Mouse (Mus musculus): Measurements from ENCODE around the gene Rbm26. TPM values are rescaled to one million over a fixed set of nuclear protein-coding genes. Genes with fewer than 3 reads are reported as not detected.

Gene Rbm26
- polyA plus RNA-seq, 1 experiment from 2014 or later = 40.6 TPM

DNA sequence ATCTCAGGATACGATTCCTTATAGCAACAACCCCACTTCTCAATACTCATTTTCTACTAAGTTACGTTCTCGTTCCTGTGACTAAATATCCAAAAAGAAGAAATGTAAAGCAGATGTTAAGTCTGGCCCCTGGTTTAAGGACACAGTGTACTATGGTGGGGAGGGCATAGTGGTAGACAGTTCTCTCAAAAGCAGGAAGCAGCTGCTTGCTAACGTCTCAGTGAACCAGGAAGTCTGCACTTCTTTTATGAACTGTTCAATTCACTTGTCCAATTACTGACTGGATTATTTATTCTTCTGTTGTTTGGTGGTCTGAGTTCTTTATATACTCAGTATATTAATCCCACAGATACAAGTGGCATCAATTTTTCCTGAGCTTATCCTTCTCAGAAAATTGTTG lies 12.3 kb downstream of the Rbm26 start:
- Histone ChIP-seq H3K4me1 (peaks cover 5% of the 10 kb centered on the region), H3K9ac (no peak overlapping the region), H3K36me3 (no peaks in the 10 kb centered on the region), H3K27ac (no peak overlapping the region), H3K4me3 (no peak overlapping the region), H3K4me2 (replicated peaks) (no peak overlapping the region), H3K27me3 (replicated peaks) (no peaks in the 10 kb centered on the region), H3K9me3 (no peaks in the 10 kb centered on the region)
- 63% methylated on average over 4 of the region's 4 CpGs for WGBS
- ATAC-seq (ENCODE audit: low FRiP score, low read depth) = no peak

DNA sequence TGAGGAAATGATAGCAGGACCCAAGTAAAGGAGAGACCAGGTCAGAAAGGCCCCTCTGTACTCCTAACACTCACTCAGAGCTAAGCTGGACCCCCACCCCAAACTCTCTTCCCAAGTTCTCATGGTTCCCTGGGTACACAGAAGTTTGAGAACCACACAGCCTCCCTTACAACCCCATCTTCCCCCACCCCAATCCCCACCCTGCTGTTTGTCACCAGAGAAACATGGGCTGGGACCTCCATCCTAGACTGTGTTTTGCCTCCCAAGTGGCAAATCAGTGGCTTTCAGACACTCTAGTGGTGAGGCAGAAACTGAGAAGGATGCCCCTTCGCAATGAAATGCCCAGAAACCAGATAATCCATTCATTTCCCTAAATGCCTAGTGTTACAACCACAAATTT lies 15.8 kb downstream of the Rbm26 start:
- no peak overlapping the region for H3K4me3 ChIP-seq
- no peak overlapping the region for H3K9ac ChIP-seq
- no peak overlapping the region for H3K27ac ChIP-seq
- WGBS = 96% methylated on average over 1 of the region's 1 CpGs
- no peaks in the 10 kb centered on the region for H3K27me3 ChIP-seq (replicated peaks)
- peaks cover 12% of the 10 kb centered on the region; the same call in 1 of the 2 replicates for H3K36me3 ChIP-seq
- no peak overlapping the region for H3K4me2 ChIP-seq (replicated peaks)
- H3K4me1 ChIP-seq = peaks cover 5% of the 10 kb centered on the region
- H3K9me3 ChIP-seq = no peaks in the 10 kb centered on the region
- no peak for ATAC-seq (ENCODE audit: low FRiP score, low read depth)

GRCm38 (mm10) chr14:105158526-105158925 lies 18.6 kb downstream of the Rbm26 start:
- H3K9ac ChIP-seq = no peak overlapping the region
- 8% methylated on average over 2 of the region's 2 CpGs for WGBS
- H3K4me3 ChIP-seq = no peak overlapping the region
- H3K27ac ChIP-seq = no peak overlapping the region
- peaks cover 15% of the 10 kb centered on the region; the same call in 1 of the 2 replicates for H3K36me3 ChIP-seq
- H3K4me1 ChIP-seq = peaks cover 5% of the 10 kb centered on the region
- H3K27me3 ChIP-seq (replicated peaks) = no peaks in the 10 kb centered on the region
- H3K4me2 ChIP-seq (replicated peaks) = no peak overlapping the region
- no peak for ATAC-seq (ENCODE audit: low FRiP score, low read depth)
- no peaks in the 10 kb centered on the region for H3K9me3 ChIP-seq

DNA sequence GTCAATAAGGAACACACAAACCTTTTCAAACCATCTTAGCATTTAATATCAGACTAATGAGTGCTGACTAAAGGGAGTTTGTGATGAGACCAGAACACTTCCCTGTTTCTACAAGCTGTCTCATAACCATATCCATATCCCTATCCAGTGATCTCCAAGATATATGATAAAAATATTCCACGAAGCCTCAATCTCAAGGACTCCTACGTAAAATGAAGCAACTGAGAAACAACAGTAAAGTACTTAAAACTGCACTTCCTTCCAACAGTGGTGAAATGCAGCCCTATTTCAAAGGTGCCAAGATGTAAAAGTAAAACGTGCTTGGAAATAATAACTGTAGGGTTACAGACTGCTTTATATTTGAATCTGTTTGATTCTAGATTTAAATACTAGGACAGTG lies 43.1 kb downstream of the Rbm26 start:
- 93% methylated on average over 3 of the region's 3 CpGs for WGBS
- Histone ChIP-seq H3K27me3 (replicated peaks) (no peaks in the 10 kb centered on the region), H3K36me3 (peaks cover 10% of the 10 kb centered on the region; the same call in 1 of the 2 replicates), H3K4me1 (no peaks in the 10 kb centered on the region), H3K9me3 (no peaks in the 10 kb centered on the region), H3K27ac (no peak overlapping the region), H3K4me2 (replicated peaks) (no peak overlapping the region), H3K9ac (no peak overlapping the region), H3K4me3 (no peak overlapping the region)
- ATAC-seq (ENCODE audit: low FRiP score, low read depth) = no peak

DNA sequence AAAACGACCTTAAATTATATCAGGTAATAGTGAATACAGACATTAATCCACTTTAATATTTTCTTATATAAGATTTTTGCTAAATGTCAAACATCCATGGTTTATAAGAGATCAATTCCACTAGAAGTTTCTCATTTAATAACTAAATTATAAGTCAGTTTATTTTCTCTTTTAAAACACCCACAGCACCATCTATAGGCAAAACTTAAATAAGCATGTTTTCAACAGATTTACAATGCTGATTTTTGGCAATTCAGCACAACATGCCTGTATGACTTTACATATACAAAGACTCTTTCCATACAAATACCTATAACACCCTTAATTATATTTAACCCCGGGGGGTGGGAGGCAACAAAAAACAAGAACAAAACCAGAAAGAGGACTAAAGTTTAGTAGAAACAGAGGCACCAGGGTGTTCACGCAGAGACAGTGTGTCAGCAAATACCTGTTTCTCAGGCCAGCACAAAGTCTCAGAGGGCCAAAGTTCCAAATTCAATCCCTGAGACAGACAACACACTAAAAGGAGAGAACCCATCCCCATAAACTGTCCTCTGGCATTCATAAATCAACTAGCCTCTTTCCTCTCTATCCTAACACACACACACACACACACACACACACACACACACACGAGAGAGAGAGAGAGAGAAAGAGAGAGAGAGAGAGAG lies 49.3 kb downstream of the Rbm26 start:
- no peak for ATAC-seq (ENCODE audit: low FRiP score, low read depth)
- H3K27me3 ChIP-seq (replicated peaks) = no peaks in the 10 kb centered on the region
- peaks cover 17% of the 10 kb centered on the region for H3K36me3 ChIP-seq
- H3K4me3 ChIP-seq = no peak overlapping the region
- H3K27ac ChIP-seq = no peak overlapping the region
- no peaks in the 10 kb centered on the region for H3K4me1 ChIP-seq
- WGBS = 84% methylated on average over 4 of the region's 4 CpGs
- no peak overlapping the region for H3K9ac ChIP-seq
- no peak overlapping the region for H3K4me2 ChIP-seq (replicated peaks)
- H3K9me3 ChIP-seq = no peaks in the 10 kb centered on the region

DNA sequence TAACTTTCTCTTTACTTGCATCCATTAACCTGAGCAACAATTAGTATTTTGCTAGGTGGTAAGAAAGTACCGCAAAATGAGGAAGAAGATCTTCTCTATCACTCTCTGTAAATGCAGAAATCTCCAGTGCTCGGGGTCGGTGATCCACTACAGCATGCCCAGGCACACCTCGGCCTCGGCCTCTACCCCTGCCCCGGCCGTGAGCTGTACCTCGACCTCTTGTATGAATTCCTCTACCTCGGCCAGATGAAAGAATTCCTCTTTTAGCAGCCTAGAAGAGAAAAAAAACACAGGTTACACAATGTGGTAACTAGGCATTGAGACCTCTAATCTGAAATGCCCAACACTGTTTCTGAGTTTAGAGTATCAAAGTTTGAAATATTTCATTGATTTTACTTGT lies 52.6 kb downstream of the Rbm26 start:
- no peak for ATAC-seq (ENCODE audit: low FRiP score, low read depth)
- H3K27me3 ChIP-seq (replicated peaks) = no peaks in the 10 kb centered on the region
- no peaks in the 10 kb centered on the region for H3K4me1 ChIP-seq
- 94% methylated on average over 9 of the region's 9 CpGs for WGBS
- H3K36me3 ChIP-seq = peaks cover 28% of the 10 kb centered on the region
- no peak overlapping the region for H3K4me3 ChIP-seq
- no peak overlapping the region for H3K27ac ChIP-seq
- no peak overlapping the region for H3K9ac ChIP-seq
- no peaks in the 10 kb centered on the region for H3K9me3 ChIP-seq
- H3K4me2 ChIP-seq (replicated peaks) = no peak overlapping the region

DNA sequence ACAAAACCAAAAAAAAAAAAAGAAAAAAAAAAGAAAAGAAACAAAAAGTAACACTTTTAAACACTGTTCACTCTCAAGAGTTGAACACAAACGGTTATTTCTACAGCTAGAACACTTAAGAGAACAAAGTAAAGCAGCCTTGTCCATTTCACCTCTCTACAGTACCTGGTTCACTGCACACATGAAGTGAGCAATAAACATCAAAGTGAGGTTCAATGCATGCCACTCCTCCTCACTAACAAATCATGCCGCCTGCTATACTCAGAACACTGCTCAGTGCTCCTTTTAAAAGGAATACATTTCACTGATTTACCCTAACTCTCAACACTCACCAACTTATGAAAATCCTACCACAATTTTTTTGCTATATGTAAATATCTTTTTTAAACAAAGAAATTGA lies 61.7 kb downstream of the Rbm26 start:
- H3K27me3 ChIP-seq (replicated peaks) = no peaks in the 10 kb centered on the region
- no peak overlapping the region for H3K4me3 ChIP-seq
- no peaks in the 10 kb centered on the region for H3K9me3 ChIP-seq
- no peak overlapping the region for H3K9ac ChIP-seq
- no peaks in the 10 kb centered on the region for H3K4me1 ChIP-seq
- 67% methylated on average over 2 of the region's 2 CpGs for WGBS
- no peak overlapping the region for H3K27ac ChIP-seq
- no peak for ATAC-seq (ENCODE audit: low FRiP score, low read depth)
- H3K36me3 ChIP-seq = peaks cover 14% of the 10 kb centered on the region
- no peak overlapping the region for H3K4me2 ChIP-seq (replicated peaks)

DNA sequence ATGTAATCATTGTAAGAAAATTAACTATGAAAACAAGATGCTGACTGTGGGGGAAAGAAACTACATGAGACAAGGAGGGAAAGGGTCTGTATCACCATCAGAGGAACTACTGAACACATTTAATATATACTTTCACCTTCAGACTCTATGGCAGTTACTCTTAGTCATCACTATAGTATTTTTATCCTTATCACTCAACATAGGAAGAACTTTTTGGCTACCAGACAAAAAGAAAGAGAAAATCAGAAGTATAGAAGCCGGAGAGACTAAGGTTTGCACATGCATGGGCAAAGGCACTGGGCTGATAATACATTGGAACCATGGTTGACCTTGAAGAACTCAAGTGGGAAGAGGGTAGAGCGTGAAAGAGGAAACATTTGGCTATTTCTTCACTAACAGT lies 70.9 kb downstream of the Rbm26 start:
- Histone ChIP-seq H3K4me1 (no peaks in the 10 kb centered on the region), H3K4me3 (no peak overlapping the region), H3K9ac (no peak overlapping the region), H3K27ac (no peak overlapping the region), H3K36me3 (peaks cover 3% of the 10 kb centered on the region; the same call in 1 of the 2 replicates), H3K4me2 (replicated peaks) (no peak overlapping the region), H3K9me3 (no peaks in the 10 kb centered on the region), H3K27me3 (replicated peaks) (no peaks in the 10 kb centered on the region)
- 93% methylated on average over 2 of the region's 2 CpGs for WGBS
- ATAC-seq (ENCODE audit: low FRiP score, low read depth) = no peak

DNA sequence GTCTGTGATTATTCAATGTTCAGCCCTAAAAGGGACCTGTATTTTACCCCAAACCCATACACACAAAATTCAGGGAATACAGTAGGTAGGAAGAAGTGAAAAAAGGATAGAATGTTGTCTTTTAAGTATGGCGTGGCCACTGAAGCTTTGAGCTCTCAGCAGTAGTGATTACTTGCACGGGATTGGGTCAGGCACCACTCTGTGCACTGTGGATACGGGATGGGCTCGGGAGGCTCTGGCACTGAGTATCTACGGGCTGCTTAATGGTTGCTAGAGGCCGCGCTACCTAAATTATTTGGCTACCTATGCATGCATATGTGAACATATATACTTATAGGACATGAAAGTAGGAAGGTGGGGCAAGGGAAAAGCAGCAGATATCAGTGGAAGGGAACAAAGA lies 78.3 kb downstream of the Rbm26 start:
- H3K4me3 ChIP-seq = no peak overlapping the region
- no peaks in the 10 kb centered on the region for H3K36me3 ChIP-seq
- 82% methylated on average over 7 of the region's 7 CpGs for WGBS
- H3K9me3 ChIP-seq = no peaks in the 10 kb centered on the region
- H3K27me3 ChIP-seq (replicated peaks) = no peaks in the 10 kb centered on the region
- no peak overlapping the region for H3K4me2 ChIP-seq (replicated peaks)
- H3K27ac ChIP-seq = no peak overlapping the region
- ATAC-seq (ENCODE audit: low FRiP score, low read depth) = no peak
- H3K9ac ChIP-seq = no peak overlapping the region
- H3K4me1 ChIP-seq = no peaks in the 10 kb centered on the region

- Histone ChIP-seq H3K27me3 (replicated peaks) (no peaks in the 10 kb centered on the region), H3K4me2 (replicated peaks) (no peak overlapping the region), H3K4me1 (no peaks in the 10 kb centered on the region), H3K4me3 (no peak overlapping the region), H3K9ac (no peak overlapping the region), H3K9me3 (no peaks in the 10 kb centered on the region), H3K36me3 (no peaks in the 10 kb centered on the region), H3K27ac (no peak overlapping the region)
- ATAC-seq (ENCODE audit: low FRiP score, low read depth) = no peak
- WGBS = 56% methylated on average over 3 of the region's 3 CpGs
Observed at GRCm38 (mm10) chr14:105096221-105096620, 80.9 kb downstream of the Rbm26 start.

GRCm38 (mm10) chr14:105087001-105087400 lies 90.1 kb downstream of the Rbm26 start:
- no peaks in the 10 kb centered on the region for H3K4me1 ChIP-seq
- WGBS = 89% methylated on average over 4 of the region's 4 CpGs
- no peaks in the 10 kb centered on the region for H3K27me3 ChIP-seq (replicated peaks)
- no peaks in the 10 kb centered on the region for H3K36me3 ChIP-seq
- H3K4me2 ChIP-seq (replicated peaks) = no peak overlapping the region
- H3K4me3 ChIP-seq = no peak overlapping the region
- ATAC-seq (ENCODE audit: low FRiP score, low read depth) = no peak
- H3K9ac ChIP-seq = no peak overlapping the region
- H3K9me3 ChIP-seq = no peaks in the 10 kb centered on the region
- H3K27ac ChIP-seq = no peak overlapping the region

DNA sequence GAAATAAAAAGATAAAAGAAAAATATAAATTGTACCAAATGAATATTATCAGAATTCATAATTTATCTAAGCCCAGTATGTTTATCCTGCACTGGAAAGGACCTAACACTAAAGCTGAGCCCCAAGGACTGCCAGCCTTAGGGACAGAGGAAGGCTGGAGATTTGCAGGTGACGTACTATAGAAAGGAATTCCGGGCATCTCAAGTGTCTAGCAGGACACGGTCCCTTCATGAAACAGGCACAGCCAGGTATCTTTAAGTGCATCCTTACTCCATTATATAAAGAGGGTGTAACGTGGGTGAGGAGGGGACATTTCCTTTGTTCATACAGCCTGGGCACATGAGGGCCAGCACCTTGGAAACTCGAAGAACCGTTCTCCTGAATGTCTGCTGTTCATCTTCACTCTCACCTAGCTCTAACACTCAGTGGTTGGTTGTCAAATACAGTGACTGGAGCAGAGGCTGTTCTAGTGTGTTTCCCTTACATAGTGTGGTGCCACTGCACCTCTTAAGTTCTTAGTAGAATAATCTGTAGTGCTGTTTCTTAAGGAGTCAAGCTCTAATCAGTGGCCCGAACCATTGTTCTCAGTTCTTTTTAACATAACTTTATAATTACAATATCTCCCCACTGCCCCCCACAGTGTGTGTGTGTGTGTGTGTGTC lies 91.7 kb downstream of the Rbm26 start:
- no peaks in the 10 kb centered on the region for H3K9me3 ChIP-seq
- H3K4me1 ChIP-seq = no peaks in the 10 kb centered on the region
- H3K27me3 ChIP-seq (replicated peaks) = no peaks in the 10 kb centered on the region
- no peak overlapping the region for H3K27ac ChIP-seq
- WGBS = 84% methylated on average over 7 of the region's 7 CpGs
- no peak overlapping the region for H3K9ac ChIP-seq
- H3K36me3 ChIP-seq = no peaks in the 10 kb centered on the region
- no peak overlapping the region for H3K4me2 ChIP-seq (replicated peaks)
- no peak for ATAC-seq (ENCODE audit: low FRiP score, low read depth)
- no peak overlapping the region for H3K4me3 ChIP-seq
